Mouse (Mus musculus): ENCODE measurements at regions not wholly inside any gene's neighbourhood (a gene's known extent, or its start where the extent isn't known, plus 50 kb on each side); places are given as distances from the start of the nearest gene placed in this dataset.

- no peak overlapping the region for H3K4me2 ChIP-seq (ENCODE audit: low read length)
- no peak overlapping the region for H3K4me3 ChIP-seq (ENCODE audit: low read depth, low read length)
- no peaks in the 10 kb centered on the region for H3K36me3 ChIP-seq (ENCODE audit: control insufficient read depth, insufficient read depth, low read length)
- H3K9me3 ChIP-seq (replicated peaks; ENCODE audit: control insufficient read depth, low read length, poor library complexity, severe bottlenecking): no peaks in the 10 kb centered on the region
- WGBS: 78% methylated on average over 4 of the region's 4 CpGs
- no peaks in the 10 kb centered on the region for H3K4me1 ChIP-seq (ENCODE audit: control insufficient read depth, insufficient read depth, low read length)
- H3K9ac ChIP-seq (ENCODE audit: low read depth, low read length): no peak overlapping the region
- no peak overlapping the region for H3K27ac ChIP-seq (ENCODE audit: low read length)
- ATAC-seq: no peak
- H3K27me3 ChIP-seq (ENCODE audit: control insufficient read depth, insufficient read depth, low read depth, low read length): no peaks in the 10 kb centered on the region
Observed at GRCm38 (mm10) chr9:23168149-23168548, 54.7 kb upstream of the Bmper start.

GRCm38 (mm10) chr9:23171361-23171760 lies 51.5 kb upstream of the Bmper start:
- Histone ChIP-seq H3K4me3 (ENCODE audit: low read depth, low read length) (no peak overlapping the region), H3K27me3 (ENCODE audit: control insufficient read depth, insufficient read depth, low read depth, low read length) (no peaks in the 10 kb centered on the region), H3K9me3 (replicated peaks; ENCODE audit: control insufficient read depth, low read length, poor library complexity, severe bottlenecking) (no peaks in the 10 kb centered on the region), H3K36me3 (ENCODE audit: control insufficient read depth, insufficient read depth, low read length) (no peaks in the 10 kb centered on the region), H3K4me2 (ENCODE audit: low read length) (no peak overlapping the region), H3K27ac (ENCODE audit: low read length) (no peak overlapping the region), H3K4me1 (ENCODE audit: control insufficient read depth, insufficient read depth, low read length) (no peaks in the 10 kb centered on the region), H3K9ac (ENCODE audit: low read depth, low read length) (no peak overlapping the region)
- ATAC-seq: no peak
- WGBS: 91% methylated on average over 1 of the region's 1 CpGs
